Mouse (Mus musculus) heart, embryonic 12.5 days (tissue): ENCODE results near the gene Il10. TPM values are rescaled to one million over a fixed set of nuclear protein-coding genes. Genes with fewer than 3 reads are reported as not detected.

Experiments
- ATAC-seq: fragments of 200-750 bp; cut with Nextera tagmentation; 2 replicates; pipeline ENCODE4 v1.8.0; 2017; ENCODE audit warnings: moderate TSS enrichment, moderate library complexity; ENCODE audit not compliant: insufficient number of reproducible peaks, low FRiP score
- H3K27ac ChIP-seq: fragments of 300-500 bp; sonication (generic); 2 replicates; pipeline ENCODE4 v1.5.1; 2016; ENCODE audit warnings: mild to moderate bottlenecking, moderate library complexity; ENCODE audit not compliant: poor library complexity, severe bottlenecking
- H3K27me3 ChIP-seq: fragments of 300-500 bp; sonication (generic); replicated peaks from 2 replicates; pipeline ENCODE4 v1.6.1; 2016; ENCODE audit warnings: mild to moderate bottlenecking, moderate library complexity
- H3K36me3 ChIP-seq: fragments of 300-500 bp; sonication (generic); 2 replicates; pipeline ENCODE4 v1.6.1; 2016; ENCODE audit warnings: mild to moderate bottlenecking, moderate library complexity
- H3K4me1 ChIP-seq: fragments of 300-500 bp; sonication (generic); replicated peaks from 2 replicates; pipeline ENCODE4 v1.6.1; 2016; ENCODE audit warnings: mild to moderate bottlenecking
- H3K4me2 ChIP-seq: fragments of 300-500 bp; sonication (generic); 2 replicates; pipeline ENCODE4 v1.6.1; 2016; ENCODE audit warnings: mild to moderate bottlenecking, moderate library complexity
- H3K4me3 ChIP-seq: fragments of 300-500 bp; sonication (generic); 2 replicates; pipeline ENCODE4 v1.5.1; 2016; ENCODE audit warnings: mild to moderate bottlenecking
- H3K9ac ChIP-seq: fragments of 300-500 bp; sonication (generic); 2 replicates; pipeline ENCODE4 v1.6.1; 2016; ENCODE audit warnings: mild to moderate bottlenecking, moderate library complexity
- H3K9me3 ChIP-seq: fragments of 300-500 bp; sonication (generic); replicated peaks from 2 replicates; pipeline ENCODE4 v1.6.1; 2016; ENCODE audit warnings: mild to moderate bottlenecking, moderate library complexity
- WGBS: fragments of 180-500 bp; shearing (Covaris S2); methylation state at CpG from one replicate; pipeline ENCODE4 v1.1.7; 2016; 5-methylcytosine and 5-hydroxymethylcytosine counted together
- polyA plus RNA-seq: library from polyadenylated mRNA; unstranded; fragments of >200 nt; fragmentation: Nextera tagmentation; extraction: Ambion mirVana; gene quantifications from 2 replicates; pipeline ENCODE4 v1.2.1, GENCODE M21; 2016

Il10 gene
- polyA plus RNA-seq, 1 experiment from 2014 or later = not detected

- Histone ChIP-seq H3K27ac (no peak overlapping the region), H3K4me3 (no peak overlapping the region), H3K36me3 (peaks cover 29% of the 10 kb centered on the region), H3K4me1 (peaks cover 33% of the 10 kb centered on the region), H3K9ac (no peak overlapping the region), H3K9me3 (no peaks in the 10 kb centered on the region), H3K27me3 (no peaks in the 10 kb centered on the region), H3K4me2 (no peak overlapping the region)
- no peak for ATAC-seq
- 84% methylated on average over 5 of the region's 5 CpGs for WGBS
Measured at GRCm38 (mm10) chr1:131050011-131050410, 30.4 kb downstream of the Il10 start.

GRCm38 (mm10) chr1:131050617-131051016, 31.0 kb downstream of the Il10 start:
- no peak for ATAC-seq
- H3K27me3 ChIP-seq = no peaks in the 10 kb centered on the region
- no peaks in the 10 kb centered on the region for H3K9me3 ChIP-seq
- no peak overlapping the region for H3K9ac ChIP-seq
- no peak overlapping the region for H3K4me3 ChIP-seq
- no peak overlapping the region for H3K4me2 ChIP-seq
- peaks cover 32% of the 10 kb centered on the region for H3K4me1 ChIP-seq
- H3K36me3 ChIP-seq = peaks cover 35% of the 10 kb centered on the region
- 84% methylated on average over 5 of the region's 5 CpGs for WGBS
- H3K27ac ChIP-seq = no peak overlapping the region

GRCm38 (mm10) chr1:131051073-131051472, 31.4 kb downstream of the Il10 start:
- no peaks in the 10 kb centered on the region for H3K9me3 ChIP-seq
- peaks cover 39% of the 10 kb centered on the region for H3K36me3 ChIP-seq
- no peaks in the 10 kb centered on the region for H3K27me3 ChIP-seq
- peaks cover 28% of the 10 kb centered on the region for H3K4me1 ChIP-seq
- ATAC-seq = no peak
- no peak overlapping the region for H3K4me2 ChIP-seq
- WGBS = 53% methylated on average over 7 of the region's 7 CpGs
- no peak overlapping the region for H3K4me3 ChIP-seq
- H3K27ac ChIP-seq = no peak overlapping the region
- no peak overlapping the region; the same call in 1 of the 2 replicates for H3K9ac ChIP-seq

GRCm38 (mm10) chr1:131053239-131053638, 33.6 kb downstream of the Il10 start:
- peaks cover 60% of the 10 kb centered on the region for H3K36me3 ChIP-seq
- H3K4me1 ChIP-seq = peaks cover 24% of the 10 kb centered on the region
- no peak overlapping the region for H3K4me2 ChIP-seq
- H3K9me3 ChIP-seq = no peaks in the 10 kb centered on the region
- H3K27me3 ChIP-seq = no peaks in the 10 kb centered on the region
- ATAC-seq = peak; percentile 54; the same call in 1 of the 2 replicates
- WGBS = 8% methylated on average over 8 of the region's 8 CpGs
- H3K27ac ChIP-seq = 0 out of 2 replicates have a peak overlapping the region, but pooled peaks have one; percentile 3
- no peak overlapping the region for H3K9ac ChIP-seq
- no peak overlapping the region for H3K4me3 ChIP-seq

GRCm38 (mm10) chr1:131053656-131054055, 34.0 kb downstream of the Il10 start:
- Histone ChIP-seq H3K36me3 (peaks cover 60% of the 10 kb centered on the region), H3K27me3 (no peaks in the 10 kb centered on the region), H3K9me3 (no peaks in the 10 kb centered on the region), H3K9ac (no peak overlapping the region), H3K27ac (no peak overlapping the region), H3K4me1 (peaks cover 28% of the 10 kb centered on the region), H3K4me3 (no peak overlapping the region), H3K4me2 (no peak overlapping the region)
- WGBS = 63% methylated on average over 4 of the region's 4 CpGs
- 0 out of 2 replicates have a peak, but pooled peaks have one; percentile 23 for ATAC-seq

GRCm38 (mm10) chr1:131054251-131054650, 34.6 kb downstream of the Il10 start:
- Histone ChIP-seq H3K9me3 (no peaks in the 10 kb centered on the region), H3K4me2 (no peak overlapping the region), H3K27ac (no peak overlapping the region), H3K4me3 (no peak overlapping the region), H3K9ac (no peak overlapping the region), H3K36me3 (peaks cover 60% of the 10 kb centered on the region), H3K27me3 (no peaks in the 10 kb centered on the region), H3K4me1 (peaks cover 34% of the 10 kb centered on the region)
- no peak for ATAC-seq
- WGBS = 86% methylated on average over 4 of the region's 4 CpGs

GRCm38 (mm10) chr1:131058431-131058830, 38.8 kb downstream of the Il10 start:
- H3K4me3 ChIP-seq = no peak overlapping the region
- no peak overlapping the region for H3K9ac ChIP-seq
- no peaks in the 10 kb centered on the region for H3K27me3 ChIP-seq
- no peak overlapping the region for H3K4me2 ChIP-seq
- H3K27ac ChIP-seq = no peak overlapping the region
- no peaks in the 10 kb centered on the region for H3K9me3 ChIP-seq
- ATAC-seq = no peak
- peaks cover 46% of the 10 kb centered on the region for H3K36me3 ChIP-seq
- 34% methylated on average over 7 of the region's 7 CpGs for WGBS
- H3K4me1 ChIP-seq = peaks cover 63% of the 10 kb centered on the region

GRCm38 (mm10) chr1:131059411-131059810, 39.8 kb downstream of the Il10 start:
- no peak for ATAC-seq
- Histone ChIP-seq H3K27me3 (no peaks in the 10 kb centered on the region), H3K4me1 (peaks cover 69% of the 10 kb centered on the region), H3K9me3 (no peaks in the 10 kb centered on the region), H3K27ac (no peak overlapping the region), H3K4me3 (no peak overlapping the region), H3K4me2 (no peak overlapping the region), H3K36me3 (peaks cover 37% of the 10 kb centered on the region), H3K9ac (no peak overlapping the region; the same call in 1 of the 2 replicates)
- WGBS = 28% methylated on average over 1 of the region's 1 CpGs

- no peak for ATAC-seq
- no peak overlapping the region for H3K4me3 ChIP-seq
- peaks cover 33% of the 10 kb centered on the region for H3K36me3 ChIP-seq
- 58% methylated on average over 5 of the region's 5 CpGs for whole genome bisulfite sequencing
- H3K27me3 ChIP-seq = no peaks in the 10 kb centered on the region
- peak overlapping the region; percentile 25; the same call in 1 of the 2 replicates for H3K9ac ChIP-seq
- H3K27ac ChIP-seq = no peak overlapping the region
- H3K9me3 ChIP-seq = no peaks in the 10 kb centered on the region
- H3K4me2 ChIP-seq = no peak overlapping the region
- peaks cover 73% of the 10 kb centered on the region for H3K4me1 ChIP-seq
Measured at GRCm38 (mm10) chr1:131059841-131060240, 40.2 kb downstream of the Il10 start.

- H3K36me3 ChIP-seq = peaks cover 26% of the 10 kb centered on the region
- H3K27ac ChIP-seq = peak overlapping the region; percentile 25; the same call in 1 of the 2 replicates
- H3K27me3 ChIP-seq = no peaks in the 10 kb centered on the region
- H3K9me3 ChIP-seq = no peaks in the 10 kb centered on the region
- H3K9ac ChIP-seq = peak overlapping the region; percentile 25; the same call in 1 of the 2 replicates
- WGBS = 59% methylated on average over 13 of the region's 13 CpGs
- peaks cover 77% of the 10 kb centered on the region for H3K4me1 ChIP-seq
- ATAC-seq = no peak; the same call in 1 of the 2 replicates
- no peak overlapping the region for H3K4me2 ChIP-seq
- no peak overlapping the region for H3K4me3 ChIP-seq
Measured at GRCm38 (mm10) chr1:131060290-131061253, 40.9 kb downstream of the Il10 start.

- Histone ChIP-seq H3K4me1 (peaks cover 80% of the 10 kb centered on the region), H3K9ac (no peak overlapping the region; the same call in 1 of the 2 replicates), H3K36me3 (peaks cover 13% of the 10 kb centered on the region), H3K4me3 (no peak overlapping the region), H3K9me3 (no peaks in the 10 kb centered on the region), H3K27me3 (no peaks in the 10 kb centered on the region), H3K27ac (peak overlapping the region; percentile 83), H3K4me2 (peak overlapping the region; percentile 39)
- 42% methylated on average over 7 of the region's 7 CpGs for WGBS
- ATAC-seq = no peak
Measured at GRCm38 (mm10) chr1:131061740-131062254, 42.2 kb downstream of the Il10 start.
